Mouse (Mus musculus) G1E (cell line): Measurements from ENCODE around the gene 1700029P11Rik. TPM values are rescaled to one million over a fixed set of nuclear protein-coding genes. Genes with fewer than 3 reads are reported as not detected.

Experiments
- ATAC-seq: 2 replicates; pipeline ENCODE4 v1.8.0; 2016; ENCODE audit warnings: mild to moderate bottlenecking; ENCODE audit not compliant: insufficient number of reproducible peaks, poor library complexity, low FRiP score, severe bottlenecking; ENCODE audit errors: extremely low read depth
- DNase-seq: peaks from one replicate; pipeline ENCODE4 v3.0.0; 2012; ENCODE audit warnings: low spot score
- H3K27me3 ChIP-seq: 2 replicates; pipeline ENCODE4 v1.6.1; 2012; ENCODE audit warnings: mild to moderate bottlenecking, low read length, inconsistent platforms; ENCODE audit not compliant: insufficient read depth
- H3K36me3 ChIP-seq: replicated peaks from 2 replicates; pipeline ENCODE3; 2012; ENCODE audit warnings: mild to moderate bottlenecking, inconsistent platforms
- H3K4me1 ChIP-seq: 2 replicates; pipeline ENCODE4 v1.6.1; 2012; ENCODE audit warnings: low read depth, low read length, inconsistent platforms, mixed read lengths; ENCODE audit not compliant: insufficient read depth
- H3K4me3 ChIP-seq: 2 replicates; pipeline ENCODE4 v1.5.1; 2012; ENCODE audit warnings: low read depth, mild to moderate bottlenecking, inconsistent platforms, low read length, moderate library complexity, mixed read lengths
- H3K9me3 ChIP-seq: replicated peaks from 2 replicates; pipeline ENCODE4 v1.6.1; 2012; ENCODE audit warnings: inconsistent platforms
- CTCF ChIP-seq: IDR thresholded peaks from 2 replicates; pipeline ENCODE4 v1.5.1; 2012; ENCODE audit warnings: low read depth, low read length, inconsistent platforms, mixed read lengths
- GATA1 ChIP-seq: IDR thresholded peaks from 2 replicates; pipeline ENCODE4 v1.6.1; 2012; ENCODE audit warnings: borderline replicate concordance, low read length, inconsistent platforms, mixed read lengths
- GATA2 ChIP-seq: IDR thresholded peaks from 2 replicates; pipeline ENCODE4 v1.6.1; 2012; ENCODE audit warnings: low read depth, low read length, inconsistent platforms, borderline replicate concordance
- POLR2AphosphoS5 ChIP-seq: IDR thresholded peaks from 2 replicates; pipeline ENCODE4 v1.6.1; 2012; ENCODE audit warnings: low read depth, low read length, inconsistent platforms; ENCODE audit not compliant: insufficient replicate concordance
- TAL1 ChIP-seq: conservative IDR thresholded peaks from 2 replicates; pipeline ENCODE4 v1.6.1; 2012; ENCODE audit warnings: low read depth, low read length, inconsistent platforms, mixed read lengths
- polyA plus RNA-seq: library from polyadenylated mRNA; stranded (reverse); fragments of >175 nt; gene quantifications from 2 replicates; pipeline ENCODE4 v1.2.3, GENCODE M21; 2012
- total RNA-seq, 2 experiments: library from RNA; stranded (forward) in 1 of 2; stranded (reverse) in 1 of 2; fragments of 200-1000 nt in 1 of 2; fragments of >200 nt in 1 of 2; fragmentation: Nextera tagmentation in 1 of 2; gene quantifications; 2 replicates each; pipeline ENCODE4 v1.2.3; 2014 to 2017

The 1700029P11Rik gene
- total and polyA plus RNA-seq, 3 experiments, result not detected

DNA sequence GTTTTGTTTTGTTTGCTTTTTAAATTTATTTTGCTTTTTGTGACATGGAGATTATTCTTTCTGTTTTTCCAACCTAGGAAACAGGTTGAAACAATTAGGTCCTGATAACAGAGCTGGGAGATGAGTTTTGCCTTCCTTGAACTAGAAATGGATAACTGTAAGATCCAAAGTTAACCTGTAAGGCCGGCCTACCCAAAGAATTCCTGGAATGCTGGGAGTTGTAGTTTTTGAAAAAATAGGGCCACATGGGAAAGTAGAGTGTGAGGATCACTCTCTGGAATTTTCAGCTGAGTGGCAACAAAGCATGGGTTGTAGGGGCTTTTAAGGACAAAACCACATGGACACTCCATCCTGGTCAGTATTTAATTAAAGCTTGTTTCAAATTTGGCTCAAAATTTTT, 1.8 kb downstream of the 1700029P11Rik start:
- DNase-seq, result no peak
- Histone ChIP-seq H3K27me3 (peaks cover 7% of the 10 kb centered on the region; the same call in 1 of the 2 replicates), H3K36me3 (no peaks in the 10 kb centered on the region), H3K4me3 (no peak overlapping the region), H3K9me3 (no peaks in the 10 kb centered on the region), H3K4me1 (peaks cover 7% of the 10 kb centered on the region)
- no peak for TF ChIP-seq CTCF
- TF ChIP-seq POLR2AphosphoS5, result no peak
- TF ChIP-seq GATA2, result no peak
- no peak for TF ChIP-seq TAL1
- TF ChIP-seq GATA1, result no peak
- no peak for ATAC-seq

DNA sequence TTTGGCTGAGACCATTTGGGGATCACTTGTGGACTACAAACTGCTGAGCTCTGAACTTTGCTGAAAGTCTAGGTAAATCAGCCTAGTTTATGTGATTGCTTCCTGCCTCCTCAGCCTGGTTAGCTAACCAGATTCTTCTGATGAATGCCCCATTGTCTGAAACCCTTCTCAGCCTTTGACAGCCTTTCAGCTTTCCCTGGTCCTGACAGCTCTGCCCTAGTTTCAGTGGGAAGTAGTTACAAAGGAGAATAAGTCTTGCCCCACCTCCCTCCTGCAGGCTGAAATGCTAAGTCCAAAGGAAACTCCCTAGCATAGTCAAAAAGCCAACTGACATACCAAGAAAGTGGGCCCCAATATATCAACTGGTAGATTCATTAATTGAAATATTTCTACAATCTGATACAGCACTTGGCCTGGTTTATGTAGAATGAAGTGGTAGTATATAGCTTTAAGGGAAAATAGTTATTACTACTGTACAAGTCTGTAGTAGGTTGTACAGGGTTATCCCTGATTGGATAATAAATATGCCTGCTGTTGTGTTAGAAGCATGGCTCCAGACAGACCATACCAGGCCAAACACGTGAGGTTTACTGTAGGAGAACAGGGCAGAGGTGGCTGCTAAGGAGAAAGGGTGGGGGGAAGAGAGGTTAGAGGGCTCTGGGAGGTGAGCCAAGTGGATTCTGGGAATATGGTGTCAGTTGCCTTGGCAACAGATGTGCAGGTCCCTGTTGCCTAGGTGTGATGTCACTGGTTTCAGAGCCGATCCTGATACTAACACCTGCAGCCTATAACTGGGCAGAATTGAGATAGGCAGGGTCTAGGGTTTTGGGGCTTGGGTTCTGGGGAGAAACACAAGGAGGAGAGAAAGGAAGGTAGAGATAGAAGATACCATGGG, 5.2 kb downstream of the 1700029P11Rik start:
- Histone ChIP-seq H3K36me3 (no peaks in the 10 kb centered on the region), H3K4me1 (peaks cover 19% of the 10 kb centered on the region), H3K9me3 (no peaks in the 10 kb centered on the region), H3K4me3 (no peak overlapping the region), H3K27me3 (0 out of 2 replicates have a peak, but pooled peaks cover 2% of the 10 kb centered on the region)
- DNase-seq (no peak), ATAC-seq (no peak)
- no peak for TF ChIP-seq TAL1
- TF ChIP-seq GATA1, result no peak
- no peak for TF ChIP-seq GATA2
- TF ChIP-seq POLR2AphosphoS5, result no peak
- TF ChIP-seq CTCF, result no peak

GRCm38 (mm10) chr15:81987646-81988045, 7.3 kb downstream of the 1700029P11Rik start, which contains the start of gene Xrcc6:
TSS of gene Xrcc6 (plus strand) at chr15:81987835.
- no peak for DNase-seq
- Histone ChIP-seq H3K9me3 (no peaks in the 10 kb centered on the region), H3K4me3 (no peak within 1 kb of the TSS), H3K36me3 (peaks cover 12% of the 10 kb centered on the region), H3K27me3 (0 out of 2 replicates have a peak, but pooled peaks cover 2% of the 10 kb centered on the region), H3K4me1 (peaks cover 25% of the 10 kb centered on the region)
- no peak for ATAC-seq
- TF ChIP-seq CTCF (no peak), TAL1 (no peak), GATA2 (no peak), POLR2AphosphoS5 (no peak), GATA1 (no peak)

DNA sequence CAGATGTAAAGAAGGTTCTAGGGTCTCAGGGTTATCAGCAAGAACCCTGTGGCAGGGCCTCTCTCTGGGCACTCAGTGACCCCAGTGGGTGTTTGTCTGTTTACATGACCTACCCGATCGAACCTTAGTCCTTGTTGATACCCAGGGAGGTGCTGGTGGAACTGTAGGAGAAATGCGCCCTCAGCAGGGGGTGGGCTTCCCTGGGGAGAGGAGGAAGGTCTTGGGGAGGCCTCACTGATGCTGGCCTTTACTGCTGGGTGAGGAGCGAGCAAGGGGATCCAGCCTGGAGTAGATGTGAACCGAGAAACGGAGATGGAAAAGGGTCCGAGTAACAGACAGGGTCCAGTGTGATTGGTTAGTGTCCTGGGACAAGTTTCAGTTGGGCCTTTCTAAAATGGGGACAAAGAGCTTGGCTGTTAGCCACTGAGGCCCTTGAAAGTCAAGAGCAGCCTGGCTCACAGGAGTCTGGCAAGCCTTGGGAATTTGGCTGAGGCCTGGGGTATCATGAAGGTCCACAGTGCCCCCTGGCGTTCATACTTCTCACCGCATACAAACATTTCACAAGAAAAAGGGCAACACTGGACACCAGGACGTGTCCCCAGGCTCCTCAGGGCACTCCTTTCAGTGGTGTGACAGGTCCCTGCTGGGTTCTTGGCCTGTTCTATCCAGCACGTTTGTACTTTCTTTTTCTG, 9.2 kb downstream of the 1700029P11Rik start:
- DNase-seq (peak; percentile 47), ATAC-seq (no peak)
- peaks cover 4% of the 10 kb centered on the region; the same call in 1 of the 2 replicates for H3K9me3 ChIP-seq
- TF ChIP-seq GATA2 (no peak), CTCF (peak; percentile 78)
- H3K4me1 ChIP-seq, result peaks cover 23% of the 10 kb centered on the region
- H3K4me3 ChIP-seq, result no peak overlapping the region
- H3K27me3 ChIP-seq, result 0 out of 2 replicates have a peak, but pooled peaks cover 2% of the 10 kb centered on the region
- peaks cover 29% of the 10 kb centered on the region for H3K36me3 ChIP-seq

DNA sequence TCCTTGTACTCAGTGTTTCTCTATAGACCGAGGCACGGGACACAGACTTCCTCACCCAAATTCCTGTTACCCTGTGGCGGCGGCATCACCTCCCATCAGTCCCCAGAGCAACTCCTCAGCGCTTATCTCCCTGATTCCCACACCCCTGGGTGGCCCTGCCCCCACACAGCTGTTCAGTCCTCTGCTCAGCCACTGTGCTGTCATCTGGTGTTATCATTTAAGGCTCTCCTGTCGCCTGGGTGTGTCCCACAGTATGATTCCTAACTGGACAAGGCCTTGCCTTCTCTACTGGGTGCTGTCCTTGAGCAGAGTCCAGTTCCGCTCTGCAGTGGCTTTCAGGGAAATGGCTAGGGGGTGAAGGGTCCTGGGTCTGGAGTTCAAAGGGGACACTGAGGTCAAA, 10.2 kb downstream of the 1700029P11Rik start:
- Histone ChIP-seq H3K4me1 (peaks cover 18% of the 10 kb centered on the region), H3K9me3 (peaks cover 4% of the 10 kb centered on the region; the same call in 1 of the 2 replicates), H3K4me3 (peak overlapping the region; percentile 20; the same call in 1 of the 2 replicates), H3K36me3 (peaks cover 39% of the 10 kb centered on the region), H3K27me3 (0 out of 2 replicates have a peak, but pooled peaks cover 2% of the 10 kb centered on the region)
- no peak for DNase-seq
- ATAC-seq, result peak; percentile 57
- no peak for TF ChIP-seq GATA1
- TF ChIP-seq CTCF, result no peak
- no peak for TF ChIP-seq POLR2AphosphoS5
- no peak for TF ChIP-seq GATA2
- no peak for TF ChIP-seq TAL1

GRCm38 (mm10) chr15:81993992-81994391, 13.7 kb downstream of the 1700029P11Rik start:
- H3K27me3 ChIP-seq, result no peaks in the 10 kb centered on the region
- H3K36me3 ChIP-seq, result peaks cover 72% of the 10 kb centered on the region
- ATAC-seq (no peak), DNase-seq (no peak)
- peaks cover 18% of the 10 kb centered on the region for H3K4me1 ChIP-seq
- no peak overlapping the region for H3K4me3 ChIP-seq
- H3K9me3 ChIP-seq, result peaks cover 4% of the 10 kb centered on the region; the same call in 1 of the 2 replicates
- TF ChIP-seq GATA2, result no peak
- no peak for TF ChIP-seq POLR2AphosphoS5
- no peak for TF ChIP-seq CTCF
- TF ChIP-seq GATA1, result no peak
- TF ChIP-seq TAL1, result no peak
